Mouse (Mus musculus): ENCODE measurements around the gene Wwc1.

The Wwc1 gene

GRCm38 (mm10) chr11:35980411-35980917, at the start of gene Wwc1:
Wwc1 (minus strand) TSS chr11:35980527.
- no peak for DNase-seq

- DNase-seq: no peak
Observed at GRCm38 (mm10) chr11:36020009-36020408, 39.7 kb upstream of the Wwc1 start.

GRCm38 (mm10) chr11:36013179-36013578, 32.9 kb upstream of the Wwc1 start:
- no peak for DNase-seq

GRCm38 (mm10) chr11:36009281-36010208, 29.2 kb upstream of the Wwc1 start:
- no peak for DNase-seq

- no peak for DNase-seq
Observed at GRCm38 (mm10) chr11:36002900-36003299, 22.6 kb upstream of the Wwc1 start.

GRCm38 (mm10) chr11:36001282-36001970, 21.1 kb upstream of the Wwc1 start:
- peak; percentile 92 for DNase-seq

GRCm38 (mm10) chr11:36000585-36001281, 20.4 kb upstream of the Wwc1 start:
- DNase-seq: no peak

GRCm38 (mm10) chr11:36000038-36000437, 19.7 kb upstream of the Wwc1 start:
- no peak for DNase-seq

- DNase-seq: no peak
Observed at GRCm38 (mm10) chr11:35998048-35998447, 17.7 kb upstream of the Wwc1 start.

GRCm38 (mm10) chr11:35995310-35995709, 15.0 kb upstream of the Wwc1 start:
- no peak for DNase-seq

- peak in 1 of 2 experiments; percentile 20 for DNase-seq
Observed at GRCm38 (mm10) chr11:35991846-35992245, 11.5 kb upstream of the Wwc1 start.

- DNase-seq: no peak
Observed at GRCm38 (mm10) chr11:35989967-35990366, 9.6 kb upstream of the Wwc1 start.

- peak; percentile 63 to 68 for DNase-seq
Observed at GRCm38 (mm10) chr11:35985841-35986393, 5.6 kb upstream of the Wwc1 start.

- DNase-seq: peak; percentile 72 to 79
Observed at GRCm38 (mm10) chr11:35982734-35983133, 2.4 kb upstream of the Wwc1 start.

GRCm38 (mm10) chr11:35979733-35980410, 455 bp downstream of the Wwc1 start:
- peak; percentile 65 to 67 for DNase-seq

- peak in 1 of 2 experiments; percentile 15 for DNase-seq
Observed at GRCm38 (mm10) chr11:35979266-35979732, 1.0 kb downstream of the Wwc1 start.

- DNase-seq: no peak
Observed at GRCm38 (mm10) chr11:35977796-35978195, 2.5 kb downstream of the Wwc1 start.

GRCm38 (mm10) chr11:35977096-35977495, 3.2 kb downstream of the Wwc1 start:
- no peak for DNase-seq

GRCm38 (mm10) chr11:35976482-35976881, 3.8 kb downstream of the Wwc1 start:
- DNase-seq: peak in 1 of 2 experiments; percentile 14

- DNase-seq: no peak
Observed at GRCm38 (mm10) chr11:35974632-35975450, 5.5 kb downstream of the Wwc1 start.

- no peak for DNase-seq
Observed at GRCm38 (mm10) chr11:35973135-35973534, 7.2 kb downstream of the Wwc1 start.
